Mouse (Mus musculus): ENCODE measurements at regions not wholly inside any gene's neighbourhood (a gene's known extent, or its start where the extent isn't known, plus 50 kb on each side); places are given as distances from the start of the nearest gene placed in this dataset.

GRCm38 (mm10) chr2:47750997-47751623 lies 1062.8 kb upstream of the Acvr2a start:
- no peak for ATAC-seq

GRCm38 (mm10) chr2:47755716-47756115 lies 1058.2 kb upstream of the Acvr2a start:
- ATAC-seq, result no peak

- ATAC-seq, result no peak
Measured at GRCm38 (mm10) chr2:47756248-47756647, 1057.7 kb upstream of the Acvr2a start.

- ATAC-seq, result no peak
Measured at GRCm38 (mm10) chr2:47775766-47776165, 1038.1 kb upstream of the Acvr2a start.

- no peak for ATAC-seq
Measured at GRCm38 (mm10) chr2:47776965-47777364, 1036.9 kb upstream of the Acvr2a start.

- ATAC-seq, result peak; percentile 65
Measured at GRCm38 (mm10) chr2:47785848-47786247, 1028.1 kb upstream of the Acvr2a start.

GRCm38 (mm10) chr2:47822746-47823271 lies 991.1 kb upstream of the Acvr2a start:
- ATAC-seq, result no peak

GRCm38 (mm10) chr2:47832493-47832892 lies 981.4 kb upstream of the Acvr2a start:
- ATAC-seq, result no peak

- ATAC-seq, result no peak
Measured at GRCm38 (mm10) chr2:47833517-47833916, 980.4 kb upstream of the Acvr2a start.

- no peak for ATAC-seq
Measured at GRCm38 (mm10) chr2:47834055-47834799, 979.7 kb upstream of the Acvr2a start.

GRCm38 (mm10) chr2:47857229-47857628 lies 956.7 kb upstream of the Acvr2a start:
- no peak for ATAC-seq

GRCm38 (mm10) chr2:47862446-47862845 lies 951.5 kb upstream of the Acvr2a start:
- ATAC-seq, result no peak

- ATAC-seq, result no peak
Measured at GRCm38 (mm10) chr2:47878002-47878401, 935.9 kb upstream of the Acvr2a start.

GRCm38 (mm10) chr2:47879071-47879470 lies 934.8 kb upstream of the Acvr2a start:
- no peak for ATAC-seq

- no peak for ATAC-seq
Measured at GRCm38 (mm10) chr2:47879796-47880195, 934.1 kb upstream of the Acvr2a start.

- no peak for ATAC-seq
Measured at GRCm38 (mm10) chr2:47888166-47888565, 925.7 kb upstream of the Acvr2a start.

- ATAC-seq, result no peak
Measured at GRCm38 (mm10) chr2:47891366-47891765, 922.5 kb upstream of the Acvr2a start.

- ATAC-seq, result no peak
Measured at GRCm38 (mm10) chr2:47892879-47893278, 921.0 kb upstream of the Acvr2a start.

- ATAC-seq, result no peak
Measured at GRCm38 (mm10) chr2:47894806-47895205, 919.1 kb upstream of the Acvr2a start.

- ATAC-seq, result no peak
Measured at GRCm38 (mm10) chr2:47914270-47914669, 899.6 kb upstream of the Acvr2a start.

- ATAC-seq, result no peak
Measured at GRCm38 (mm10) chr2:47914986-47915485, 898.9 kb upstream of the Acvr2a start.

GRCm38 (mm10) chr2:47922965-47923364 lies 890.9 kb upstream of the Acvr2a start:
- ATAC-seq, result no peak

GRCm38 (mm10) chr2:47926620-47927019 lies 887.3 kb upstream of the Acvr2a start:
- ATAC-seq, result no peak

- ATAC-seq, result no peak
Measured at GRCm38 (mm10) chr2:47945061-47945460, 868.8 kb upstream of the Acvr2a start.
